Mouse (Mus musculus) embryonic facial prominence, embryonic 15.5 days (tissue): Measurements from ENCODE around the gene Snw1. TPM values are rescaled to one million over a fixed set of nuclear protein-coding genes. Genes with fewer than 3 reads are reported as not detected.

ENCODE experiments used
- ATAC-seq: fragments of 200-750 bp; cut with Nextera tagmentation; 2 replicates; pipeline ENCODE4 v1.8.0; 2017; ENCODE audit warnings: low read depth, moderate TSS enrichment; ENCODE audit not compliant: insufficient number of reproducible peaks, low FRiP score, low TSS enrichment
- H3K27ac ChIP-seq: fragments of 300-500 bp; sonication (generic); replicated peaks from 2 replicates; pipeline ENCODE4 v1.5.1; 2015; ENCODE audit warnings: mild to moderate bottlenecking, inconsistent platforms
- H3K27me3 ChIP-seq: fragments of 300-500 bp; sonication (generic); 2 replicates; pipeline ENCODE4 v1.6.1; 2015; ENCODE audit warnings: inconsistent platforms
- H3K36me3 ChIP-seq: fragments of 300-500 bp; sonication (generic); 2 replicates; pipeline ENCODE4 v1.6.1; 2015; ENCODE audit warnings: mild to moderate bottlenecking, inconsistent platforms
- H3K4me1 ChIP-seq: fragments of 300-500 bp; sonication (generic); 2 replicates; pipeline ENCODE4 v1.6.1; 2015; ENCODE audit warnings: inconsistent platforms
- H3K4me2 ChIP-seq: fragments of 300-500 bp; sonication (generic); replicated peaks from 2 replicates; pipeline ENCODE4 v1.6.1; 2015; ENCODE audit warnings: mild to moderate bottlenecking, inconsistent platforms
- H3K4me3 ChIP-seq: fragments of 300-500 bp; sonication (generic); replicated peaks from 2 replicates; pipeline ENCODE4 v1.5.1; 2015; ENCODE audit warnings: mild to moderate bottlenecking, inconsistent platforms
- H3K9ac ChIP-seq: fragments of 300-500 bp; sonication (generic); 2 replicates; pipeline ENCODE4 v1.6.1; 2015; ENCODE audit warnings: inconsistent platforms
- H3K9me3 ChIP-seq: fragments of 300-500 bp; sonication (generic); replicated peaks from 2 replicates; pipeline ENCODE4 v1.6.1; 2016; ENCODE audit warnings: inconsistent platforms
- WGBS: fragments of 180-500 bp; shearing (Covaris S2); methylation state at CpG from one replicate; pipeline ENCODE4 v1.1.7; 2015; 5-methylcytosine and 5-hydroxymethylcytosine counted together
- polyA plus RNA-seq: library from polyadenylated mRNA; unstranded; fragments of >200 nt; fragmentation: Nextera tagmentation; extraction: Ambion mirVana; gene quantifications from 2 replicates; pipeline ENCODE4 v1.2.1, GENCODE M21; 2015

The Snw1 gene
- polyA plus RNA-seq, 1 experiment from 2014 or later: 121 TPM

DNA sequence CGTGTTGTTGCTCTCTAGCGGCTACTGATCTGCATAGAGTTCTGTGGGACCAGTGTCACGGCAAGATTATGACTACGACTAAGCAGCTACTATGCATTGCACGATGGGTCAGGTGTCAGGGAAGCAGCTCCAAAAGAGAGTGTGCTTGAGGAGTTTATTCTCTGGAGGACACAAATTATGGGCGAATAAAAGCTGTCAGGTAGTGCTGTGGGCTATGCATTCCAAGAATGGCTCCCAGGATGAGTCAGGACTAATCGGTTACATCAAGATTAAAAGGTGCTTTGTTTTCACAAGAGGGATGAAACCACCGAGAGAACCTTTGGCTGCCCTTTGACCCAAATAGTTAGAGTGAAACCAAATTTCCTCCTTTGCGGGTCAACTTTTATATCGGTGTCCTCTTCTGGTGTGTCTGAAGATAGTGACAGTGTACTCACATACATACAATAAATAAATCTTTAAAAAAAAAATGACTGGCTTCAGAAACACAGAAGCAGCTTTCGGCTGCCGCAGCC lies 52.0 kb downstream of the Snw1 start:
- Histone ChIP-seq H3K27me3 (no peaks in the 10 kb centered on the region), H3K36me3 (peaks cover 19% of the 10 kb centered on the region; the same call in 1 of the 2 replicates), H3K9ac (no peak overlapping the region), H3K4me2 (no peak overlapping the region), H3K4me1 (no peaks in the 10 kb centered on the region), H3K4me3 (no peak overlapping the region), H3K27ac (no peak overlapping the region), H3K9me3 (no peaks in the 10 kb centered on the region)
- ATAC-seq: no peak
- WGBS: 61% methylated on average over 12 of the region's 12 CpGs

DNA sequence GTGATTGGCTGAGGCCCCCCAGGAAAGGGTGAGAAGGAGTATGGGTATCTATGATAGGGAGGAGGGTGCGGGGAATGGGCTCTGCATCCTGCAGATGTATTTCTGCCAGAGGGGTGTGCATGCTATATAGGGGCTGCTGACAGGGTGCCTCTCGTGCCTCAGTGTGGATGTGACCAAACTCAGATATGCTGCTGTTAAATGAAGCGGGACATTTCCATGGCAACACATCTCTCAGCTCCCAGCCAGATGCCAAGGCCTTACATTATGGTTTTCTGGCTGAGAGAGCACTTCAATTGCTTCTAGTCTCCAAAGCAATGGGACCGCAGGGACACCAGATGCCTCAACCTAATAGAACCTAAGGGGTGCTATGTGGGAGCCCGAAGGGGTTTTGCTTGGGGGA lies 53.2 kb downstream of the Snw1 start:
- no peak; the same call in 1 of the 2 replicates for ATAC-seq
- no peak overlapping the region for H3K4me2 ChIP-seq
- 59% methylated on average over 5 of the region's 5 CpGs for WGBS
- H3K9ac ChIP-seq: no peak overlapping the region
- no peaks in the 10 kb centered on the region for H3K4me1 ChIP-seq
- 0 out of 2 replicates have a peak, but pooled peaks cover 9% of the 10 kb centered on the region for H3K36me3 ChIP-seq
- no peaks in the 10 kb centered on the region for H3K9me3 ChIP-seq
- no peak overlapping the region for H3K4me3 ChIP-seq
- no peak overlapping the region for H3K27ac ChIP-seq
- H3K27me3 ChIP-seq: no peaks in the 10 kb centered on the region

DNA sequence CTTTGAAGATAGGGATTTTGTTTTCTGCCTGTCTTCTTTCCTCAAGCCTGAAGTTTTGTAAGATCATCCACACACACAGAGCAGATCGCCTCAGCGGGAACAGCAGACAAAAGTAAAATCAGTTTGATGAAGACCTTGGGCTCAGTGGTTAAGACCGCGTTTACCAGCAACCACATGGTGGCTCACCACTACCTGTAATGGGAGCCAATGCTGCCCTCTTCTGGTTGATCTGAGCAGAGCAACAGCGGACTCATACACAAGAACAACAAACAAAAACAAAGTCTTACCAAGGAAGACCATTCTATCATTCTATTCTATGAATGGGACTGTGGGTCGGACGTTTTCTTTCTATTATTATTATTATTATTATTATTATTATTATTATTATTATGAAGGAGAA lies 55.4 kb downstream of the Snw1 start:
- ATAC-seq: no peak

DNA sequence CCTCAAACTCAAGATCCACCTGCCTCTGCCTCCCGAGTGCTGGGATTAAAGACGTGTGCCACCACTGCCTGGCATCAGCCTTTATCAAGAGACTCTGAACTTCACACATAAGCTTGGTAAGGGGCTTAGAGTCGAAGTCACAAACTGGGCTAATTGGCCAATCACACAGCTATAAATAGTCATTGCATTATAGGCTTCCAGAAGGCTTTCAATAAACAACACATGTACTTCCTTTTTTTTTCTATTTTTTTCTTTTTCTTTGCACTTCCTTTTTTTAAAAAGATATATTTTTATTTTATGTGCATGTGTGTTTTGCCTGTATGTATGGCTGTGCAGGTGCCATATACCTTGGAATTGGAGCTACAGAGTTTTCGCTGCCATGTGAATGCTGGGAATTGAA lies 56.7 kb downstream of the Snw1 start:
- Histone ChIP-seq H3K4me2 (no peak overlapping the region), H3K9ac (no peak overlapping the region), H3K4me3 (no peak overlapping the region), H3K9me3 (no peaks in the 10 kb centered on the region), H3K27ac (no peak overlapping the region), H3K27me3 (no peaks in the 10 kb centered on the region), H3K36me3 (no peaks in the 10 kb centered on the region), H3K4me1 (no peaks in the 10 kb centered on the region)
- ATAC-seq: no peak
- WGBS: 66% methylated on average over 4 of the region's 4 CpGs

More for the DNA sequence above, 55.4 kb downstream of the Snw1 start:
- Histone ChIP-seq H3K9me3 (no peaks in the 10 kb centered on the region), H3K27ac (no peak overlapping the region), H3K36me3 (no peaks in the 10 kb centered on the region), H3K9ac (no peak overlapping the region), H3K4me3 (no peak overlapping the region), H3K4me1 (no peaks in the 10 kb centered on the region), H3K27me3 (no peaks in the 10 kb centered on the region), H3K4me2 (no peak overlapping the region)
- 34% methylated on average over 7 of the region's 7 CpGs for WGBS

DNA sequence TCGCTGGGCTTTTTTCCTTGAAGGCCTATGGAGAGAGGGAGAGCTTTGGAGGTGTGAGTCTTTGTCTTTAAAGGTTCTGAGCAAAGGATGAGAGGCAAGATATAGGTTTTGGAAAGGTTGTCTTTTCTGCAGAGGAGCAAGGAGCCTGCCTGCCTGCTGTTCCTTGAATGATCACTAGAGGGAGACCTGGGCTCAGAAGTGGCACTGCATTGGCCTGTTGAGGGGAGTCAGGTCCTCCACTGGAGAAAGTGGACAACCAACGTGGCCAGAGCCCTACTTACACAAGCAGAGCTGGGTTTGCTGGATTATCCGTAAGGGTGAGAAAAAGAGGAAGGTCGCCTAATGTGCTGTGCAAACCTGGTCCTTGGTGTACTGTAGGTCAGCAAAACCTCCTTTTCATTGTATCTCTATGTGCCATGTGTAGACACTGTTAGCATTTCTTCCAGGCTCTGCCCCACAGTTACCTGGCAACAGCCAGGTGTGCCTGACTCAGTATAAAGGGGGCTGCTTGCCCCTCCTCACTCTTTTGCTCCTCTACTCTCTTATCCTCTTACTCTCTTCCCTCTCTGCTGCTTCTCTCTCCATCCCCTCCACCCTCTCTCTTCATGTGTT lies 58.8 kb downstream of the Snw1 start:
- no peak for ATAC-seq

DNA sequence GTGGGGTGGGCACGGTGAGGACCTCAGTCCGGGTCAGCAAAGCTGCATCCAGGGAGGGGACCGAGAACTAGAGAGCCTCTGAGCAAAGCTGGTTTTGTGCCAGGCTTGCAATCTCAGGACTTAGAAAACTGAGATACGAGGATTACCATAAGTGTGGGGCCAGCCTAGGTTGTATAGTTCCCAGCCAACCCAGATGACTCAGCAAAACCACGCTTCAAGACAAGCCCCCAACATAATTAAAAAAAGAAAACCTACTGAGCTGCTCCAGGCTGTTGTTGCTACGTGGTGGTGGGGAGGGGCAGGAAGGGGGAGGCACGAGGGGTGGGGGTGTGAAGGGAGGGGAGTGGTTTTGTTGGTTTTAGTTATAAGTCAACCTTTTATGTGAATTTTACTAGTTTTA lies 61.1 kb downstream of the Snw1 start:
- Histone ChIP-seq H3K9ac (no peak overlapping the region), H3K4me1 (peaks cover 7% of the 10 kb centered on the region; the same call in 1 of the 2 replicates), H3K27me3 (no peaks in the 10 kb centered on the region), H3K4me3 (no peak overlapping the region), H3K27ac (no peak overlapping the region), H3K36me3 (no peaks in the 10 kb centered on the region), H3K9me3 (no peaks in the 10 kb centered on the region), H3K4me2 (no peak overlapping the region)
- no peak for ATAC-seq
- 32% methylated on average over 7 of the region's 7 CpGs for WGBS

More for the DNA sequence above, 58.8 kb downstream of the Snw1 start:
- Histone ChIP-seq H3K4me3 (no peak overlapping the region), H3K4me2 (no peak overlapping the region), H3K27me3 (no peaks in the 10 kb centered on the region), H3K9ac (no peak overlapping the region), H3K4me1 (no peaks in the 10 kb centered on the region), H3K27ac (no peak overlapping the region), H3K9me3 (no peaks in the 10 kb centered on the region), H3K36me3 (no peaks in the 10 kb centered on the region)
- WGBS: 27% methylated on average over 4 of the region's 4 CpGs

DNA sequence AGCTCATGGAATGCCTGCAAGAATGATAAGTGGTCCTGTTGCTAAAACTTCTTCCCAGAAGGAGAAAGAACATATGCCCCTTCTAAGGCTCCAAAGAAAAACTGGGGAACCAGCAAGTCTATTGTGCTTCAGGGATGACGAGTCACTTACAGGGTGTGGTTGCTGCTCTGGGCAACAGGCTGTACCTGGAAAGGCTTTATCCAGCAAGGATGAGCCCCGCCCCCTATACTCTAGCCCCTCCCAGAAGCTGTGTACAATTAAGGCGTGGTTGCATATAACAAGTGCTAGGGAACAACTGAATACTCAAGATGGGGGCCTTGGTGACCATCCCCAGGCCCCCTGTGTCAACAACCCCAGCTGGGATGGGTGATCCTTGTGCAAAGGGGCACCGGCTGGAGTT lies 63.0 kb downstream of the Snw1 start:
- Histone ChIP-seq H3K4me3 (no peak overlapping the region), H3K27me3 (no peaks in the 10 kb centered on the region), H3K4me1 (peaks cover 7% of the 10 kb centered on the region; the same call in 1 of the 2 replicates), H3K9ac (no peak overlapping the region), H3K9me3 (no peaks in the 10 kb centered on the region), H3K36me3 (no peaks in the 10 kb centered on the region), H3K4me2 (no peak overlapping the region), H3K27ac (no peak overlapping the region)
- whole genome bisulfite sequencing: 79% methylated on average over 4 of the region's 4 CpGs
- no peak for ATAC-seq

DNA sequence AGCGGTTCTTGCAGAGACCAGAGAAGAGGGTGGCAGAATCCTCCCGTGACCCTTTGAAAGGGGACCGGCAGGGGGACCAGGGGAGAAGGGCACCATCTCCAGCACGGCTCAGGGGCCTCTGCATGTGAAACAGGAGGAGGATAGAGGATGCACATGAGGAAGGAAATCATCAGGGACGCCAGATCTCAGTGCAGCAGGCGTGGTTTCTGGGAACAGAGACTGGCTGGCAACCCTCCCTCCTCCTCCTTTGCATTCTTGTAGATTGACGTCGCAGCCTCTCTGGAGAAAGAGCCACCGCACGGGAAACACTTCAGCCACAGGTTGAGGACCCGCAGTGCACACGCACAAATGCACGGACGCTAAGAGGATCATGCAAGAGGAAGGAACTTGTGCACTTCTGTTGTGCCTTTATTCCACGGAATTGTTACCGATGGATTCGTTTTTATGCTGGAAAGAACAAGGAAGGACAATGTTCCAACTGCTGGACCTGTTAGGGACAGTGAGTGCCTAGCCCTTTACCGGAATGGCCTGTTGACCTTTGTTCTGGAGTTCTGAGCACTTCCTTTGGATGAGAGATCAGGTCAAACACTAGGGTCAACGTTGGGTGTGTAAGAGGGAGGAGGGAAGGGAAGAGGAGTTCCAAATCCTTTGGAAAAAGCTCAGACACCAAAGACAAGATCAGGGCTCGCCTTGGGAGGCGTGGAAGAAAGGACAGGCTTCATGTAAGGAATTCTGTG lies 64.0 kb downstream of the Snw1 start:
- Histone ChIP-seq H3K27me3 (no peaks in the 10 kb centered on the region), H3K27ac (no peak overlapping the region), H3K9ac (no peak overlapping the region), H3K4me3 (no peak overlapping the region), H3K9me3 (no peaks in the 10 kb centered on the region), H3K4me2 (peak overlapping the region; percentile 27), H3K36me3 (no peaks in the 10 kb centered on the region), H3K4me1 (peaks cover 7% of the 10 kb centered on the region; the same call in 1 of the 2 replicates)
- no peak for ATAC-seq
- WGBS: 28% methylated on average over 21 of the region's 21 CpGs

DNA sequence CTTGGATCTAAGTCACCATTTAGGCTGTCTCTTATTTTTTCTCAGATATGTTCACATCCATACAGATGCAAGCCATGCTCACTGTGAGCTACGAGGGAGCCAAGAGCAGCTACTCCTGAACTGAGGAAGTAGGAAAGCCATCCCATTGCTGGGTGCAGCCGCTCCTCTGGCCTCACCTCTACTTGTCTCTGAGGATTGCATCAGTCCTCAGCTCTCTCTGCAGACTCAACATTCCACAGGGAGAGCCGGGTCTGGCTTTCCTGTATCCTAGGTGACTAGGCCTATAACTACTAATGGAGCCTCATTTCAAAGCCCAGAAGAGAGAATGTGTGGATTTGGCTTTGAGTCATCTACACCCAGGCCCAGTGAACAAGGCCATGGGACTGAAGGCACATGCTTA lies 66.4 kb downstream of the Snw1 start:
- Histone ChIP-seq H3K9ac (no peak overlapping the region), H3K4me3 (no peak overlapping the region), H3K4me2 (no peak overlapping the region), H3K4me1 (peaks cover 7% of the 10 kb centered on the region; the same call in 1 of the 2 replicates), H3K36me3 (no peaks in the 10 kb centered on the region), H3K9me3 (no peaks in the 10 kb centered on the region), H3K27ac (no peak overlapping the region), H3K27me3 (no peaks in the 10 kb centered on the region)
- 74% methylated on average over 3 of the region's 3 CpGs for WGBS
- no peak for ATAC-seq

DNA sequence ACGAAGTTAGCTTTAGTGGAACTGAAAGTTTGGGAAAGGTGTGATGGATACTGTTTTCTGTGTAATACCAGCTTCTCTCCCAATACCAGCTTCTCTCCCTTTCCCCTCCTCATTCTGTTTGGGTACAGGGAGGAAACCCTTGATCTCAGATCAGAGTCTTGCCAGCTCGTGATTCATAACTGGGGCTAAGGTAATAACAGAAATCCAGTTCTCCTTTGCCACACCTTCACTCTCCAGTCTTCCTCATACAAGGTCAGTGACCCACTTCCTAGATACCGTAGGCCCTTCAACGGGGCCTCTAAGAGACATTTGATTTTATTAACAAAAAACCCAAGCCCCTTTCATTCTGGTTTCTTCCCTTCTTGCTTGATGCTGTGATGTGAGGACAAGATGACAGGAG lies 66.9 kb downstream of the Snw1 start:
- 85% methylated on average over 4 of the region's 4 CpGs for WGBS
- Histone ChIP-seq H3K27ac (no peak overlapping the region), H3K9me3 (no peaks in the 10 kb centered on the region), H3K4me3 (no peak overlapping the region), H3K4me2 (no peak overlapping the region), H3K36me3 (no peaks in the 10 kb centered on the region), H3K4me1 (peaks cover 7% of the 10 kb centered on the region; the same call in 1 of the 2 replicates), H3K9ac (no peak overlapping the region), H3K27me3 (no peaks in the 10 kb centered on the region)
- ATAC-seq: no peak

DNA sequence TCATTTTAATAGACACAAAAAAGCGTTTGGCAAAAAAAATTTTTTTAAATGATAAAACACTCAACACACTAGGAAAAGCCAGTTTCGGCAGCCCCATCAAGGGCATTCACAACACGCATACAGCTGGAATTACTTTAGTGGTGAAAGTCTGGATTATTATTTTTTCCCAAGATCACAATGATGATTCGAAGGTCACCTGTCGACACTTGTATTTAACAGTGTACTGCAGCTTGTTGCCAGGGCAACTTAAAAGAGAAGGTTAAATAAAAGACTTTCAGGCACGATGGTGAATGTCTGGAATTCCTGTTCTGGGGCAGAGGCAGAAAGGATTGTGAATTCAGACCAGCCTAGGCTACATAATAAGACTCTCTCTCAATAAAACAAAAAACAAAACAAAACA lies 70.2 kb downstream of the Snw1 start:
- Histone ChIP-seq H3K27ac (no peak overlapping the region), H3K9me3 (no peaks in the 10 kb centered on the region), H3K9ac (no peak overlapping the region), H3K4me3 (no peak overlapping the region), H3K4me1 (no peaks in the 10 kb centered on the region), H3K27me3 (no peaks in the 10 kb centered on the region), H3K36me3 (no peaks in the 10 kb centered on the region), H3K4me2 (no peak overlapping the region)
- 40% methylated on average over 6 of the region's 6 CpGs for WGBS
- ATAC-seq: no peak
